Mouse (Mus musculus) spleen, embryonic (tissue): Measurements from ENCODE around the gene Zfp933.
"Not testable (repeated sequence)": the region's sequence is repeated elsewhere in the genome, so short reads cannot be mapped to it uniquely, and the experiment has no call there.

ENCODE experiments used
- CTCF ChIA-PET: fragments of 350-600 bp; sonication (Branson Sonifier 250); formaldehyde crosslinking; loops from one replicate; lab custom pipeline; 2022; lab: Charles Lee

Gene Zfp933

DNA sequence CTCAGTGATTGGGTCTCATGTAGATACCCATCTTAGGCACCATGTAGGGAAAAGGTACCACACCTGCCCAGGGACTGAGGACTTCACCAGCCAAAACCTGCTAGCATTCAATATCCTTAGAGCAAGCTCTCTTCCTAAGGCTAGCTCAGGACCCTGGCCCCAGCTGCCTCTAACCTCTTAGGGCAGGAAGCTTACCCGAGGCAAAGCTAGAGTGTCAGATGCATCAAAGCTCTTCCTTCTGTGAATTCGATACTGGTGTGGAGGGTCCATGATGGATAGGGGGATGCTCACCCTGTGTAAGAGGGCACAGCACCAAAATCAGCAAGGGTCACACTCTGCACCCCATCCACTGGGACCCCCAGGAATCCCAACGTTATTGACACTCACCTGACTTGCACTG lies 13.9 kb upstream of the Zfp933 start:
- CTCF ChIA-PET: no interaction called here

DNA sequence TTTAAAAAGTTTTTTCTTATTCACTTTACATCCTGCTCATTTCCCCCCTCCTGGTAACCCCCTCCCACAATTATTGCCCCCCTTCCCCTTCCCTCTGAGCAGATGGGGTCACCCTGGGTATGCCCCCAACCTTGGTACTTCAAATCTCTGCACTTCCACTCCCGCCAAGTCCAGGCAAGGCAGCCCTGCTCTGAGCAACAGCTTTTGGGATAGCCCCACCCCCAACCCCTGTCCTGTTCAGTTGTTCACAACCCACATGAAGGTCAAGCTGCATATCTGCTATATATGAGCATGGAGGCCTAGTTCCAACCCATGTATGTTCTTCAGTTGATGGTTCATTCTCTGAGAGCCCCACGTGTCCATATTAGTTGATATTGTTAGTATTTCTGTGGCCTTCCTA lies 2.6 kb upstream of the Zfp933 start:
- CTCF ChIA-PET: interaction anchor here (0.6 kb wide), 1 partner anchor 57 kb away, joined by 4 read pairs; no protein-coding TSS in a partner anchor

DNA sequence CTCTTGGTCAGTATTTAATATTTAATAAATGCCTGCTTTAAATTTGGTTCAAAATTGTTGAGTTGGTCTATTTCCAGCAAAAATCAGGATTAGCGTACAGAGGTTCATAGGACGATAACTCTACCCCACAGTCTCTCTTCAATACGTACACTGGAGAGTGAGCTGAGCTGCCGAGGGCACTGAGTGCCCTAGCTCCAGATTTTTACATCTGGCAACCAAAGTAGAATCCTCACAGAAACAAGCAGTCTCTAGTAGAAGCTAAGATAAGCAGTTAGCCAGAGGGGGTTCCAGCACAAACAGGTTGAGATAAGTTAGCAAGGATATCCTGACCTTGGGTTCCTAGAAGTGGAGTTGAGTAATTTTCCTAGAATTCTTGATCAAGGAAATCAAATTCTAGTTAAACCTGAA lies 422 bp upstream of the Zfp933 start:
- CTCF ChIA-PET: no interaction called here

DNA sequence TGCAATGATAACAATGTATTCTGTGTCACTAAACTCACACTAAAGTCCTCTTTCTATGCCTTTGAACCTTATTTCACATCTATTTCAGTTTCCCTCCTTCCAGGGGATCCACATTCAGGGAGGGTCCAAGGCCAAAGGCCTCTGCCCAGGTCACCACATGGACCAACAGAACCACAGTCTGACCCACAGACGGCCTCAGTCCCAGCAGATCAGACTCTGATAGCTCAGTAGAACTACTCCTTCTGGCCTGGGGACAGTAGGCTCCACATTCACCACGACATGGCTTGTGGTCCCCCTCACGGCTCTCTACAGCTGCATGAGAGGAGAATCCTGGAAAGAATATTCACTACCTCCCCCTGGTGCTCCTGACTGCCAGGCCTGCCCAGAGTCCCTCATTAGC lies 5.3 kb downstream of the Zfp933 start:
- CTCF ChIA-PET: no interaction called here

DNA sequence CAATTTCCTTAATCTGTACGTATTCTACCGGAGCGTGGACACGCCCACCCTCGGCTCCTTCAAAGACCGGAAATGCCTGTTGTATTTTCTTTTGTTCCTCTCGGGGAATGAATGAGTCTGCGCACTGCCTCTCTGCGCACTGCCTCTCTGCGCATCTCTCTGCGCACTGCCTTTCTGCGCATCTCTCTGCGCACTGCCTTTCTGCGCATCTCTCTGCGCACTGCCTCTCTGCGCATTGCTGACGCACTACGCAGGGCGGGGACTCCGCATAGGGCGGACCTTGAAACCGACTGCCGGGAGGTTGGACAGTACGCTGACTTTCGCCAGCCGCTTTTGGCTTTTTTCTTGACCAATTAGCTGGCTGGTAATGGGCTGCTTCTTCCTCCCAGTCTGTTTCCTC lies 8.9 kb downstream of the Zfp933 start:
- CTCF ChIA-PET: not testable (repeated sequence)

DNA sequence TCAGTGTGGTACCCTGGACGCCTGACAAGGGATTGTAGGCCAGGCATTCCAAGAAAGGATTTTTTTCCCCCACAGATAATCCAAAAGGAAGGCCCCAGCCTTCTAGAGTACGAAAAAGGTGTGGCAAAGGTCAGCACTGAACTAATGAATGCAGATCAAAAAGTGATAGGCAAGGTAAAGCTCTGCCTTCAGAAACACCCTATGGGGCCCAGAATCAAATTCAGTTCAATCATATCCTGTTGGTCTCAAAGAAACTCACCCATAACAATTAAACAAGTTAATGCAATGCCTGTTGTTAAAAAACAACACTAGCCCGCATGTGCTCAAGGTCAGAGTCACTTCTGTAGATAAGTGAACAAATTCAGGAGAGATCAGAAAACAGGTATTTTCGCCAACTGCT lies 23.8 kb downstream of the Zfp933 start:
- CTCF ChIA-PET: interaction anchor here (0.6 kb wide), 2 partner anchors 12 to 127 kb away, joined by 3 to 6 read pairs; no protein-coding TSS in a partner anchor

DNA sequence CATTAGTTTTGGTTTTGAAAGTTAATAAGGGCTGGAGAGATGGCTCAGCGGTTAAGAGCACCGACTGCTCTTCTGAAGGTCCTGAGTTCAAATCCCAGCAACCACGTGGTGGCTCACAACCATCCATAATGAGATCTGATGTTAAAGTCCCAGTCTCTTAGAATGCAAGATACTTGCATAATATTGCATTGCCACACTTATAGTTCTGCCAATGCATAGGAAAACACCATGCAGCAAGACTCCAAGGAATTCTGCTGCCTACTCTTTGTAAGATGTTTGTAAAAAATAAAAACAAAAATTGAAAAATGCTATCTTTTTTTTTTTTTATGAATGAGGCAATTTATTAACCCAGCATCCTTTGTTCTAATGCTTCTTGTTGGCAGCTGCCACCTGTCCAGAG lies 26.8 kb downstream of the Zfp933 start:
- CTCF ChIA-PET: not testable (repeated sequence)

DNA sequence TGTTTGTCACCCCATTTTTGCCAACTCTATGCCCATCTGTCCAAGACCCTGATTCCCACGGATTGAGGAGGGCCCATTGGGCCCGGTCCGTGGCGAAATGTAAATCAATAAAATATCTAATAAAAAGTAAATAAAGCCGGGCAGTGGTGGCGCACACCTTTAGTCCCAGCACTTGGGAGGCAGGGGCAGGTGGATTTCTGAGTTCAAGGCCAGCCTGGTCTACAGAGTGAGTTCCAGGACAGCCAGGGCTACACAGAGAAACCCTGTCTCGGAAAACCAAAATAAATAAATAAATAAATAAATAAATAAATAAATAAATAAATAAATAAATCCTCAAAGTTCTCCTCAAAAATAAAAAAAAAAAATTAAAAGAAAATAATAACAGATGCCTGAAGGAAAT lies 28.5 kb downstream of the Zfp933 start:
- CTCF ChIA-PET: not testable (repeated sequence)

DNA sequence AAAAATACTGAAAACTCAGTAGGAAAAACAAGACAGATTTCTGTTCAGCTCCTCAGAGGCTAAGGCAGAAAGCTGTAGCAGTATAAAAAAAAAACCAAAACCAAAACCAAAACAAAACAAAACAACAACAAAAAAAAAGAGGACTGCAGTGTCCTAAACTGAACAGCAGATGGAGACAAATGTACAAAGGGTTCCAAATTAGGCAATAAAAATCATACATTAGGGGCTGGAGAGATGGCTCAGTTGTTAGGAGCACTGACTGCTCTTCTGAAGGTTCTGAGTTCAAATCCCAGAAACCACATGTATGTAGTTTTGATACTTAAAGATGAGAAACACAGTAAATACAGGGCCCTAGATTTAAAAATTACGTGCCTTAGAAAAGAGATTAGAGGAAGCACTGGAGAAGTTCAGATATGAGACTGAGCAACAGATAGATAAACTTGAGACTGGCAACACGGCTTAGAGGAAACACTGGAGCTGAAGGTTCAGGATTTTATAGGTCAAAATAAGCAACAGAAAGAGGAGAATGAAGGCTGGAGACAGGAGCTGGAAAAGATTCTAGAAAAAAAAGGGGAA lies 33.5 kb downstream of the Zfp933 start:
- CTCF ChIA-PET: interaction anchor here (0.6 kb wide), 1 partner anchor 368 kb away, joined by 4 read pairs; no protein-coding TSS in a partner anchor

DNA sequence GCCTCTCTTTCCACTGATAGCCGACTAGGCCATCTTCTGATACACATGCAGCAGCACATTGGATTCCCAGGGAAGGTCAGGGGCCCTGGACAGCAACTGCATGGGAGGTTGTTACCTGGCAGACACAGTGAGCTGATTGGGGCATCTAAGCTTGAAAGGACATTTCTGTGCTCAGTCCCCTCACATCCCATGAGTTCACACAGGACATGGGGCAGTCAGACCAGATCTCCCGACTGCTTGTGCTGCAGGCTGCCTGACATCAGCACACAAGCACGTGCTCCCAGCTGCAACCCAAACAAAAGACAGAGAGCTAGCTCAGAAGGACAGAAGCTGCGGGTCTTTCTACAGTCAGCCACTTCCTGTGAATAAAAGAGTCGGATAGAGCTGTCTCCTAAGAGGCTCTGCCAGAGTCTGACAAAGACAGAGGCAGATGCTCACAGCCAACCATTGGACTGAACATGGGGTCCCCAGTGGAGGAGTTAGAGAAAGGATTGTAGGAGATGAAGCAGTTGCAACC lies 34.9 kb downstream of the Zfp933 start:
- CTCF ChIA-PET: no interaction called here

DNA sequence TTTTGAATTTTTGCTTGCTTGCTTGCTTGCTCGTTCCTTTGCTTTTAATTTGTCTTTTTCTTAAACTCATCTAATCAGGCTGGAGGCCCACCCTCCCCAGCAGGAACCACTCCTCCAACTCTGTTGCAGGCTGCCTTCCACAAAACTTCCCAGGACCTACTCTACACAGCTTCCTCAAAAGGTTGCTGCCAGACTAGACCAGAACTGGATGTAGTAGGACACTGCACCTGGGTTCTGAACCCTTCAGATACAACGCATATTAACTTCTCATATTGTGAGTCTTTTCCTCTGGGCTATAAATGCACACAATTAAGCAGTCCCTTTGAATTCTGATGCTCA lies 38.2 kb downstream of the Zfp933 start:
- CTCF ChIA-PET: not testable (repeated sequence)

DNA sequence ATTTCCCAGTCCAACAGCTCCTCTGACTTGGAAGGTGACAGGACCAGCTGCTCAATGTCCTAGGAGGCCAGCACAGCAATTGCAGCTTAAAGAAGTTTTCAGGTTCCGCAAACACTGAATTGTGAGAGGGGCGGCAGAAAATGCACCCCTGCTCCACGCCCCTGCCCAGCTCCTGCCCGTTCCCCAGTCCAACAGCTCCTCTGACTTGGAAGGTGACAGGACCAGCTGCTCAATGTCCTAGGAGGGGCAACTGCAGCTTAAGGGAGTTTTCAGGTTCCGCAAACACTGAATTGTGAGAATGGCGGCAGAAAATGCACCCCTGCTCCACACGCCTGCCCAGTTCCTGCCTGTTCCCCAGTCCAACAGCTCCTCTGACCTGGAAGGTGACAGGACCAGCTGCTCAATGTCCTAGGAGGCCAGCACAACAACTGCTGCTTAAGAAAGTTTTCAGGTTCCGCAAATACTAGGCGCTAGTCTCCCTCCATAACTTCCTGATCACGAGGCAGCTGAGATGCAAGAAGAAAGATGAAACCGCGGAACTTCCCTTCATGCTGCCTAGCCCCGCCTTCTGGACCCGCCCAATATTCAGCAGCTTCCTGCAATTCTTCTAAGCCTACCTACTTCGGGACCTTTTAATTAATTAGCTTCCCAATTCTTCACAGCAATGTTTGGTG lies 38.7 kb downstream of the Zfp933 start, which contains the start of gene Zfp984:
Zfp984 (minus strand) TSS at position 497 of the 674 bp plus-strand sequence.
- CTCF ChIA-PET: not testable (repeated sequence)

DNA sequence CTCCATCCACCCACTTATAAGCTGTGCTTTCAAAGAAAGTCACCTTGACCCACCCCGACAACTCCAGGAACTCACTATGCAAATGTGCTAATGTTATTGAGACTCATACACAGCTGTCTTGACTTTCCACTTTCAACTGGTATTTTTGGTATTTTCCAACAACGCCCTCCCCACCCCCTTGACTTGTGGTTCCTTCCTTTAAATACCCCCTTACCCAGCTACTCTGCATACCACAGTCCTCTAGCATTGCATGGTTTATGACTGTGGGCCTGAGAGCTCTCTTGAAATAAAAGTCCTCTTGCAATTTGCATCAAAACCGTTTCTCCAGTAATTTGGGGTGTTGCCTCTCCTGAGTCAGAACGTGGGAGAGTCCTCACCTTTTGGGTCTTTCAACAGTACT lies 39.7 kb downstream of the Zfp933 start:
- CTCF ChIA-PET: not testable (repeated sequence)

DNA sequence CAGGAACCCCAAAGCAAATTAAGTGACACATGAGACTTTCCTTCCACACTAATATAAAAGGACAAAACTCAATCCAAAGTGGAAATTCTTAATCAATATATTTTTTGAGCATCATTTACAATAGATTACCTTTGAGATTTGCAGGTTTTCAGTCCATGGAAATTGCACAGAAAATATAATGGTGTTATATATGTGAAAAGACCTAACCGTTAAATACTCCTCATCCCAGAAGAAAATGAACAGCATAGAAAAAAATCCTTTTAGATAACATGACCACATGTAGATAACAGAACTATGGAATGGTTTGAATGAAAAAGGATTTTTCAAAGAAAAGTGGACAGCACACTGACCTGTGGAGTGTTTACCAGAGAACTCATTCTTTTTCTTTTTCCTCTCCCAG lies 52.9 kb downstream of the Zfp933 start:
- CTCF ChIA-PET: not testable (repeated sequence)

DNA sequence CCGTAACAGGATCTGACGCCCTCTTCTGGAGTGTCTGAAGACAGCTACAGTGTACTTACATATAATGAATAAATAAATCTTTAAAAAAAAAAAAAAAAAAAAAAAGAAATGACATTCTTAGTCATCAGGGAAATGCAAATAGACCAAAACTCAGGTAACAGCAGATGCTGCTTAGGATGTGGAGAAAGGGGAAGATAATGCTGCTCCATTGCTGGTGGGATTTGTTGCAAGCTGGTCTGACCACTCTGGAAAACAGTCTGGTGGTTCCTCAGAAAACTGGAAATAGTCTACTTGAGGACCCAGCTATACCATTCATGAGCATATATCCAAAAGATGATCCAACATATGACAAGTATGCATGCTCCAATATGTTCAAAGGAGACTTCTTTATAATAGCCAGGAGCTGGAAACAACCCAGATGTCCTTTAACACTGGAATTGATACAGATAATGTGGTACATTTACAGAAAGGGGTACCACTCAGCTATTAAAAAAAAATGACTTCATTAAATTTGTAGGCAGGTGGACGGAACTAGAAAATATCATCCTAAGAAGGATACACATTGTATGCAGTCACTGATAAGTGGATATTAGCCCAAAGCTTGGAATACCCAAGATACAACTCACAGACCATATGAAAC lies 54.0 kb downstream of the Zfp933 start:
- CTCF ChIA-PET: interaction anchor here (0.7 kb wide), 1 partner anchor 57 kb away, joined by 4 read pairs; no protein-coding TSS in a partner anchor

DNA sequence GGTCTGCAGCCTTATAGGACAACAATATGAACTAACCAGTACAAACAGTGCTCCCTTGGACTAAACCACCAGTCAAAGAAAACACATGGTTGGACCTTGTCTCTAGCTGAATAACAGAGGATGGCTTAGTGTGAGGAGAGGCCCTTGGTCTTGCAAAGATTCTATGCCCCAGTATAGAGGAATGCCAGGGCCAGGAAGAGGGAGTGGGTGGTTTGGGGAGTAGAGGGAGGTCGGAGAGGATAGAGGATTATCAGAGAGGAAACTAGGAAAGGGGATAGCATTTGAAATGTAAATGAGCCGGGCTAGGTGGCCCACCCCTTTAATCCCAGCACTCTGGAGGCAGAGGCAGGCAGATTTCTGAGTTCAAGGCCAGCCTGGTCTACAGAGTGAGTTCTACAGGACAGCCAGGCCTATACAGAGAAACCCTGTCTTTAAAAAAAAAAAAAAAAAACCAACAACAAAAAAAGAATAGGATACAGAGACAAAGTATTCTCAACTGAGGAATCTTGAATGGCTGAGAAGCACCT lies 54.7 kb downstream of the Zfp933 start:
- CTCF ChIA-PET: not testable (repeated sequence)

DNA sequence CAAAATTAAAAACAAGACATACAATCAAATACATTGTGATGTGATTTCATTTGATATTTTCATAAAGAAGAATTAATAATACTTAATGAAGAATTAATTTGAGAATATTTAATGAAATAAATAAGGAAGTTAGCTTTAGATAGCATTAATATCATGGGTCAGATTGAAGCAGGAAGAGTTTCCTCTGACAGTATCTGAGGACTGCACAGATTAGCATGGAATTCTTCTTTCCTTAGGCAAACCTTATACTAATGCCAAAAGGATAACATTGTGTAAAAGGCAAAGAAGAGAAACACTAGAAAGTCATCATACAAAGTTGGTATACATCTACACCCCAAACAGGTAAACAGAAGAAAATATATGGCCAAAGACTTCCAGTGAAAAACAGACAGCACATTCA lies 56.4 kb downstream of the Zfp933 start:
- CTCF ChIA-PET: not testable (repeated sequence)
